Mouse (Mus musculus): ENCODE results near the gene Mphosph9.
"Not testable (repeated sequence)": the region's sequence is repeated elsewhere in the genome, so short reads cannot be mapped to it uniquely, and the experiment has no call there.

GRCm38 (mm10) chr5:124302853-124303252, 24.9 kb downstream of the Mphosph9 start:
- TF ChIP-seq GATA1, TAL1 (IDR thresholded peaks at IDR 0.05; ENCODE audit: low read length): not testable (repeated sequence)
